Mouse (Mus musculus): ENCODE measurements around the gene Mageb1.
"Not testable (repeated sequence)": the region's sequence is repeated elsewhere in the genome, so short reads cannot be mapped to it uniquely, and the experiment has no call there.

Gene Mageb1

GRCm38 (mm10) chrX:92016233-92016632 is at the start of gene Mageb1:
Gene Mageb1 (minus strand): TSS chrX:92016333.
- not testable (repeated sequence) for DNase-seq

All from kidney, postnatal 36 days (tissue).